Mouse (Mus musculus) left cerebral cortex, postnatal 25 days (tissue): ENCODE measurements around the gene Mapk8ip1. TPM values are rescaled to one million over a fixed set of nuclear protein-coding genes. Genes with fewer than 3 reads are reported as not detected.

Experiments used
- DNase-seq, 2 experiments: peaks; one replicate each; pipeline ENCODE4 v3.0.0; 2022; ENCODE audit warnings: low spot score in 2 of 2, mixed read lengths in 1 of 2
- intact Hi-C: fragments of 180-260 bp; cut with DNase I; formaldehyde crosslinking; loops from one replicate; pipeline ENCODE4 v1.15.1; 2025
- total RNA-seq, 2 experiments: library from RNA; stranded (reverse); gene quantifications; 2 replicates each; pipeline ENCODE4 v1.2.3; 2021

Mapk8ip1 gene
- total RNA-seq, 2 experiments from 2014 or later, result 374 to 376 TPM

- intact Hi-C loops, result no loop called here
- DNase-seq, result peak in 1 of 2 experiments; percentile 65
These were observed 5.5 kb downstream of the Mapk8ip1 start for GRCm38 (mm10) chr2:92395535-92395934.

- no peak for DNase-seq
- intact Hi-C loops, result no loop called here
These were observed 8.5 kb downstream of the Mapk8ip1 start for GRCm38 (mm10) chr2:92392318-92393264.

- DNase-seq, result no peak
- intact Hi-C loops, result no loop called here
These were observed 9.3 kb downstream of the Mapk8ip1 start for GRCm38 (mm10) chr2:92391703-92392317.

- intact Hi-C loops, result no loop called here
- peak in 1 of 2 experiments; percentile 83 for DNase-seq
These were observed 9.9 kb downstream of the Mapk8ip1 start for GRCm38 (mm10) chr2:92391116-92391515.

GRCm38 (mm10) chr2:92390206-92390930 lies 10.7 kb downstream of the Mapk8ip1 start:
- DNase-seq, result no peak
- intact Hi-C loops, result no loop called here

- no peak for DNase-seq
- intact Hi-C loops, result loop anchor here (1.0 kb wide), 1 partner anchor 45 kb away; the partner anchor contains the start of gene Cry2
These were observed 11.4 kb downstream of the Mapk8ip1 start for GRCm38 (mm10) chr2:92389645-92390044.

- intact Hi-C loops, result loop anchor here (1.0 kb wide), 1 partner anchor 45 kb away; the partner anchor contains the start of gene Cry2
- DNase-seq, result peak; percentile 90 to 97
These were observed 12.0 kb downstream of the Mapk8ip1 start for GRCm38 (mm10) chr2:92388891-92389641.

- peak in 1 of 2 experiments; percentile 78 for DNase-seq
- intact Hi-C loops, result no loop called here
These were observed 13.0 kb downstream of the Mapk8ip1 start for GRCm38 (mm10) chr2:92388081-92388517.

- intact Hi-C loops, result no loop called here
- DNase-seq, result peak in 1 of 2 experiments; percentile 88
These were observed 13.4 kb downstream of the Mapk8ip1 start for GRCm38 (mm10) chr2:92387646-92388045.

- DNase-seq, result no peak
- intact Hi-C loops, result no loop called here
These were observed 14.1 kb downstream of the Mapk8ip1 start for GRCm38 (mm10) chr2:92386821-92387570.

- intact Hi-C loops, result no loop called here
These were observed 15.7 kb downstream of the Mapk8ip1 start for GRCm38 (mm10) chr2:92385113-92386051.

GRCm38 (mm10) chr2:92384101-92384500 lies 17.0 kb downstream of the Mapk8ip1 start:
- DNase-seq, result no peak
- intact Hi-C loops, result no loop called here

More at GRCm38 (mm10) chr2:92385113-92386051, 15.7 kb downstream of the Mapk8ip1 start:
- no peak for DNase-seq

GRCm38 (mm10) chr2:92382759-92383158 lies 18.3 kb downstream of the Mapk8ip1 start:
- intact Hi-C loops, result no loop called here

GRCm38 (mm10) chr2:92381901-92382588 lies 19.0 kb downstream of the Mapk8ip1 start, which contains the start of gene 1700029I15Rik:
TSS of gene 1700029I15Rik (plus strand) at chr2:92382538.
- no peak for DNase-seq
- intact Hi-C loops, result no loop called here

More at GRCm38 (mm10) chr2:92382759-92383158, 18.3 kb downstream of the Mapk8ip1 start:
- no peak for DNase-seq

- DNase-seq, result no peak
- intact Hi-C loops, result no loop called here
These were observed 19.9 kb downstream of the Mapk8ip1 start for GRCm38 (mm10) chr2:92381161-92381560.

GRCm38 (mm10) chr2:92380495-92381050 lies 20.5 kb downstream of the Mapk8ip1 start:
- DNase-seq, result no peak
- intact Hi-C loops, result no loop called here
